Mouse (Mus musculus): ENCODE results near the gene 1700037H04Rik. TPM values are rescaled to one million over a fixed set of nuclear protein-coding genes. Genes with fewer than 3 reads are reported as not detected.

The 1700037H04Rik gene
- total and polyA plus RNA-seq, 3 experiments, result 45.5 to 72.6 TPM; not detected in 1

- Histone ChIP-seq H3K27me3 (ENCODE audit: control insufficient read depth in 1 of 2, insufficient read depth in 2 of 2, low read length in 2 of 2) (no peaks in the 10 kb centered on the region), H3K36me3 (ENCODE audit: control insufficient read depth in 1 of 2, insufficient read depth in 2 of 2, low read length in 2 of 2) (peaks cover 0 to 11% of the 10 kb centered on the region in 2 experiments; a peak in 2 of 4 replicates), H3K27ac (ENCODE audit: control insufficient read depth, low read depth, low read length) (no peak overlapping the region), H3K4me1 (ENCODE audit: control insufficient read depth in 1 of 2, insufficient read depth in 2 of 2, low read length in 2 of 2) (peaks cover 3 to 32% of the 10 kb centered on the region in 2 experiments; a peak in 3 of 4 replicates), H3K4me3 (ENCODE audit: control insufficient read depth in 1 of 2, insufficient read depth in 1 of 2, low read depth in 2 of 2, low read length in 2 of 2) (peak overlapping the region; percentile 51 to 67), H3K9me3 (replicated peaks; ENCODE audit: insufficient read depth, low read length) (no peaks in the 10 kb centered on the region), H3K79me2 (ENCODE audit: control insufficient read depth, insufficient read depth, low read length, poor library complexity) (no peaks in the 10 kb centered on the region; the same call in 1 of the 2 replicates), H3K9ac (ENCODE audit: control insufficient read depth, low read depth, low read length, poor library complexity, severe bottlenecking) (no peak overlapping the region)
- peak; percentile 29 to 75; a peak in 2 of 4 replicates for TF ChIP-seq EP300 (IDR thresholded peaks at IDR 0.05; ENCODE audit: low read depth in 1 of 2, low read length in 2 of 2)
- TF ChIP-seq GATA1 (IDR thresholded peaks at IDR 0.05; ENCODE audit: low read depth, low read length), result peak; percentile 53; the same call in 1 of the 2 replicates
- TF ChIP-seq ZNF384 (IDR thresholded peaks at IDR 0.05; ENCODE audit: low read depth, low read length), result no peak
- TF ChIP-seq ETS1 (IDR thresholded peaks at IDR 0.05; ENCODE audit: low read depth, low read length), result 0 out of 2 replicates have a peak, but pooled peaks have one; percentile 36
- TF ChIP-seq BHLHE40 (IDR thresholded peaks at IDR 0.05; ENCODE audit: borderline replicate concordance, low read depth, low read length), result peak; percentile 34; the same call in 1 of the 2 replicates
- peak; percentile 86 for TF ChIP-seq TCF12 (IDR thresholded peaks at IDR 0.05; ENCODE audit: low read depth, low read length)
- 0 out of 2 replicates have a peak, but pooled peaks have one; percentile 11 for TF ChIP-seq SIN3A (IDR thresholded peaks at IDR 0.05; ENCODE audit: low read length)
- no peak for TF ChIP-seq MXI1 (IDR thresholded peaks at IDR 0.05; ENCODE audit: low read depth, low read length)
- TF ChIP-seq TAL1 (IDR thresholded peaks at IDR 0.05; ENCODE audit: low read length), result peak; percentile 74
- DNase-seq (ENCODE audit: low read depth, low spot score), result peak; percentile 48
Measured at GRCm38 (mm10) chr2:131172322-131172721, 12.4 kb upstream of the 1700037H04Rik start.

- H3K27ac ChIP-seq (ENCODE audit: control insufficient read depth, low read depth, low read length), result no peak overlapping the region
- peak; percentile 79 for DNase-seq (ENCODE audit: low read depth, low spot score)
- H3K4me1 ChIP-seq (ENCODE audit: control insufficient read depth in 1 of 2, insufficient read depth in 2 of 2, low read length in 2 of 2), result peaks cover 3 to 24% of the 10 kb centered on the region in 2 experiments; a peak in 3 of 4 replicates
- H3K27me3 ChIP-seq (ENCODE audit: control insufficient read depth in 1 of 2, insufficient read depth in 2 of 2, low read length in 2 of 2), result no peaks in the 10 kb centered on the region
- H3K9ac ChIP-seq (ENCODE audit: control insufficient read depth, low read depth, low read length, poor library complexity, severe bottlenecking), result peak overlapping the region; percentile 54
- peak overlapping the region; percentile 51 to 67 for H3K4me3 ChIP-seq (ENCODE audit: control insufficient read depth in 1 of 2, insufficient read depth in 1 of 2, low read depth in 2 of 2, low read length in 2 of 2)
- no peaks in the 10 kb centered on the region for H3K79me2 ChIP-seq (ENCODE audit: control insufficient read depth, insufficient read depth, low read length, poor library complexity)
- TF ChIP-seq E2F4 (IDR thresholded peaks at IDR 0.05; ENCODE audit: borderline replicate concordance, low read depth, low read length) (no peak), MYB (IDR thresholded peaks at IDR 0.05; ENCODE audit: low read depth, low read length) (no peak), MAX (IDR thresholded peaks at IDR 0.05; ENCODE audit: low read length) (peak; percentile 61; the same call in 1 of the 2 replicates), MAFK (IDR thresholded peaks at IDR 0.05; ENCODE audit: borderline replicate concordance, low read depth, low read length) (no peak), NRF1 (IDR thresholded peaks at IDR 0.05; ENCODE audit: insufficient read depth, low read depth, low read length, poor library complexity, severe bottlenecking) (peak; percentile 34; the same call in 1 of the 2 replicates), USF1 (IDR thresholded peaks at IDR 0.05; ENCODE audit: low read depth, low read length) (peak; percentile 80), CTCF (IDR thresholded peaks at IDR 0.05 in 2 of 3, conservative IDR thresholded peaks at IDR 0.05 in 1 of 3; ENCODE audit: control insufficient read depth in 1 of 3, insufficient read depth in 1 of 3, low read depth in 2 of 3, low read length in 3 of 3, poor library complexity in 1 of 3, severe bottlenecking in 1 of 3) (peak in 2 of 3 experiments; percentile 39 to 49; a peak in 4 of 6 replicates), JUND (IDR thresholded peaks at IDR 0.05; ENCODE audit: low read depth, low read length) (no peak), MXI1 (IDR thresholded peaks at IDR 0.05; ENCODE audit: low read depth, low read length) (peak; percentile 68; the same call in 1 of the 2 replicates), BHLHE40 (IDR thresholded peaks at IDR 0.05; ENCODE audit: borderline replicate concordance, low read depth, low read length) (peak; percentile 100), NELFE (IDR thresholded peaks at IDR 0.05; ENCODE audit: low read depth, low read length) (no peak), ZKSCAN1 (IDR thresholded peaks at IDR 0.05; ENCODE audit: low read depth, low read length) (no peak), MYC (IDR thresholded peaks at IDR 0.05; ENCODE audit: low read depth, low read length) (no peak), HCFC1 (IDR thresholded peaks at IDR 0.05; ENCODE audit: low read depth, low read length) (no peak), MAZ (IDR thresholded peaks at IDR 0.05; ENCODE audit: low read depth, low read length) (peak; percentile 33; the same call in 1 of the 2 replicates), SIN3A (IDR thresholded peaks at IDR 0.05; ENCODE audit: low read length) (peak; percentile 51; the same call in 1 of the 2 replicates), CHD1 (IDR thresholded peaks at IDR 0.05; ENCODE audit: low read depth, low read length) (no peak), POLR2A (IDR thresholded peaks at IDR 0.05; ENCODE audit: control insufficient read depth in 1 of 2, insufficient read depth in 1 of 2, low read depth in 1 of 2, low read length in 2 of 2, poor library complexity in 1 of 2) (peak in 1 of 2 experiments; percentile 41; a peak in 1 of 4 replicates)
- H3K36me3 ChIP-seq (ENCODE audit: control insufficient read depth in 1 of 2, insufficient read depth in 2 of 2, low read length in 2 of 2), result peaks cover 0 to 5% of the 10 kb centered on the region in 2 experiments; a peak in 1 of 4 replicates
- no peaks in the 10 kb centered on the region for H3K9me3 ChIP-seq (replicated peaks; ENCODE audit: insufficient read depth, low read length)
Measured at GRCm38 (mm10) chr2:131171401-131172104, 11.7 kb upstream of the 1700037H04Rik start.
